In the genomic region with DNA sequence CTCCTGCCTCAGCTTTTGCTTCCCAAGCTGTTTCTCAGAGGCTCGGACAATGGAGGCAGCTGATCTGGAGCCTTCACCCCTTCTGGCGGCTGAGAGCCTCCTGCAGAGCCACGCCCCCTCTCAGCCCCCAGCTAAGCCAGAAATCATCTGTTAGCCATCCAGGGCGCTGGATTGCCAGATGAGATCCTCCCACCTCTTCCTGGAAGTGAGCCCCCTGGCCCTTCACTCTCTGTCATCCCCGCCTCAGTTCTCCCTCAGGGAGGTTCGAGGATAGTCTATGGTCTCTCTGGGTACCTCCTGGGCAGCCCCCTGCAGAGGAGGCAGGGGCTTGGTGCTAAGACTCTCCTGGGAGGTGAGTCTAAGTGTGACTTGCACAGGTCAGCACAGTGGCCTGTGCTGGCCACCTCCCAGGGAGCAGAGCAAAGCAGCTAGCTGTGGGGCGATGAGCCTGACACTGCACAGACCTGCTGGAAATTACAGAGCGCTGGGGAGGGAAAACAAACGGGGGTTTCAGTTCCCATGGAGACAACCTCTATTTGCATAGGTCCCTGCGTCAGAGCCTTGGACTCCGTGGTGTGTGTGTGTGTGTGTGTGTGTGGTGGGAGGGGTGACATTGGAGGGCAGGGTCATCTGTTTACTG, we compare ENCODE assay signal across 8 mouse cellular contexts. TPM values are rescaled to one million over a fixed set of nuclear protein-coding genes. Genes with fewer than 3 reads are reported as not detected.
DNase-seq lines count a peak whose midpoint lies in the region; ATAC-seq and TF ChIP-seq lines count a peak whose summit lies in the region.

No protein-coding gene starts in this region.

- ATAC-seq in granulocyte monocyte progenitor cell, adult 5-6 weeks (replicated peaks; ENCODE audit: poor library complexity, severe bottlenecking) = peak; percentile 63
- ATAC-seq in intestine, postnatal 0 days = peak; percentile 29; the same call in 1 of the 2 replicates

- peak; percentile 60 for DNase-seq in adrenal gland, postnatal 10 days
- DNase-seq in adrenal gland, adult 18-20 months (ENCODE audit: low spot score in 2 of 2) = no peak
- peak; percentile 23 for DNase-seq in brain, adult 2 months (ENCODE audit: low read depth, low spot score)
- DNase-seq in cerebellum, postnatal 4 days (ENCODE audit: low spot score in 2 of 2) = no peak
- no peak for DNase-seq in layer of hippocampus, adult 9-11 months

- no peak overlapping the region for H3K4me3 ChIP-seq in intestine, postnatal 0 days (ENCODE audit: low read depth, low read length)
- H3K4me3 ChIP-seq in myocyte = no peak overlapping the region

- 16% methylated on average over 11 of the region's 11 CpGs for WGBS in intestine, postnatal 0 days

- no peak overlapping the region for H3ac ChIP-seq in myocyte (ENCODE audit: control insufficient read depth, insufficient read length)

- TF ChIP-seq CTCF in intestine, postnatal 0 days (IDR thresholded peaks at IDR 0.05; ENCODE audit: low read depth) = no peak

- no peaks in the 10 kb centered on the region for H3K79me2 ChIP-seq in myocyte (ENCODE audit: control insufficient read depth, insufficient read depth)

- H3K9ac ChIP-seq in intestine, postnatal 0 days (ENCODE audit: low read depth, low read length) = no peak overlapping the region

- TF ChIP-seq POLR2A in myocyte (IDR thresholded peaks at IDR 0.05; ENCODE audit: insufficient read length, low read depth) = no peak

- no peaks in the 10 kb centered on the region for H3K36me3 ChIP-seq in intestine, postnatal 0 days (ENCODE audit: control insufficient read depth, insufficient read depth)
- no peaks in the 10 kb centered on the region for H3K36me3 ChIP-seq in myocyte (ENCODE audit: control insufficient read depth, insufficient read depth)

- H3K4me1 ChIP-seq in intestine, postnatal 0 days (replicated peaks; ENCODE audit: control insufficient read depth, insufficient read depth, low read length) = peaks cover under 1% of the 10 kb centered on the region; the same call in 1 of the 2 replicates

- H3K9me3 ChIP-seq in intestine, postnatal 0 days (ENCODE audit: control insufficient read depth) = no peaks in the 10 kb centered on the region

- H3K4me2 ChIP-seq in intestine, postnatal 0 days (replicated peaks; ENCODE audit: low read depth) = peak overlapping the region; percentile 37
- peak overlapping the region; percentile 28 for H3K4me2 ChIP-seq in myocyte (ENCODE audit: low read depth)

- H3K27me3 ChIP-seq in intestine, postnatal 0 days (replicated peaks; ENCODE audit: control insufficient read depth, insufficient read depth, low read length) = no peaks in the 10 kb centered on the region
- no peaks in the 10 kb centered on the region for H3K27me3 ChIP-seq in myocyte (ENCODE audit: control insufficient read depth, insufficient read depth, insufficient read length)

- H3K27ac ChIP-seq in intestine, postnatal 0 days (ENCODE audit: low read depth, low read length) = peak overlapping the region; percentile 35; the same call in 1 of the 2 replicates

TF ChIP-seq in myocyte, 11 proteins besides CTCF, POLR2A, EP300 and RAD21:
- TF ChIP-seq REST (IDR thresholded peaks at IDR 0.05; ENCODE audit: insufficient read depth, insufficient read length) = no peak
- no peak for TF ChIP-seq MYOG (IDR thresholded peaks at IDR 0.05; ENCODE audit: control insufficient read depth in 1 of 3, insufficient read depth in 1 of 3, insufficient read length in 2 of 3, low read depth in 2 of 3)
- no peak for TF ChIP-seq TCF3 (IDR thresholded peaks at IDR 0.05; ENCODE audit: insufficient read length, low read depth)
- no peak for TF ChIP-seq E2F4 (IDR thresholded peaks at IDR 0.05; ENCODE audit: insufficient read depth)
- TF ChIP-seq POLR2AphosphoS2 (IDR thresholded peaks at IDR 0.05; ENCODE audit: insufficient read length, low read depth) = no peak
- no peak for TF ChIP-seq TCF12 (IDR thresholded peaks at IDR 0.05; ENCODE audit: insufficient read depth, poor library complexity, severe bottlenecking)

RNA-seq across cellular contexts. Expression of a gene that starts 22.7 kb away (rescaled TPM):
- 1 to 10 TPM; 3.6 to 3.7 TPM for total RNA-seq in adrenal gland, postnatal 10 days (2021)
- total RNA-seq in adrenal gland, adult 18-20 months (2021) = under 1 TPM in 1 of 2 experiments, not detected in 1; 0.38 TPM
- not detected in 2 replicates for total RNA-seq in granulocyte monocyte progenitor cell, adult 5-6 weeks (2014; fragmentation: Nextera tagmentation)
- 0.34 TPM in 1 of 2 replicates, not detected in the other for total RNA-seq in granulocyte monocyte progenitor cell, adult 5-6 weeks (2017)
- 0.14 TPM in 1 of 2 replicates, not detected in the other for polyA plus RNA-seq in intestine, postnatal 0 days (2015; fragmentation: Nextera tagmentation; extraction: Ambion mirVana)
- 0.38 TPM for polyA plus RNA-seq in myocyte (2012; fragmentation: generic; extraction: Trizol)

RNA-seq across cellular contexts. Expression of a gene that starts 43.1 kb away (rescaled TPM):
- total RNA-seq in adrenal gland, postnatal 10 days (2021) = under 1 TPM; 0.12 to 0.51 TPM
- under 1 TPM; 0.43 to 0.67 TPM for total RNA-seq in adrenal gland, adult 18-20 months (2021)
- total RNA-seq in granulocyte monocyte progenitor cell, adult 5-6 weeks (2014; fragmentation: Nextera tagmentation) = 2.8 and 3.0 TPM in 2 replicates
- 0.62 and 3.1 TPM in 2 replicates for total RNA-seq in granulocyte monocyte progenitor cell, adult 5-6 weeks (2017)
- 0.39 and 0.53 TPM in 2 replicates for polyA plus RNA-seq in intestine, postnatal 0 days (2015; fragmentation: Nextera tagmentation; extraction: Ambion mirVana)
- polyA plus RNA-seq in myocyte (2012; fragmentation: generic; extraction: Trizol) = 0.11 TPM

Comparison
In these comparisons a context has a peak if more than half of its experiments do, and no peak if none do; other contexts are left out.
1. DNase-seq: peak in adrenal gland, postnatal 10 days (single experiment) and brain, adult 2 months (single experiment); none in adrenal gland, adult 18-20 months (0 of 2), cerebellum, postnatal 4 days (0 of 2) and layer of hippocampus, adult 9-11 months (single experiment).